In genomic region chr14:32683982-32684734, GRCm38 (mm10) we compare ENCODE assay signal across 8 mouse cellular contexts. TPM values are rescaled to one million over a fixed set of nuclear protein-coding genes. Genes with fewer than 3 reads are reported as not detected.
DNase-seq lines count a peak whose midpoint lies in the region; TF ChIP-seq lines count a peak whose summit lies in the region.

No protein-coding gene starts in this region.

- TF ChIP-seq CTCF in spleen, adult 2 months (IDR thresholded peaks at IDR 0.05; ENCODE audit: extremely low read depth, insufficient read depth, insufficient read length, insufficient replicate concordance): no peak

- DNase-seq in gastrocnemius, postnatal 10 days: peak; percentile 44
- DNase-seq in gastrocnemius, adult 8-10 months (ENCODE audit: low spot score in 2 of 2): no peak
- DNase-seq in spleen, adult 2 months (ENCODE audit: low read depth in 1 of 2, low spot score in 2 of 2): peak; percentile 8 to 44
- no peak for DNase-seq in spleen, adult 12 weeks (ENCODE audit: low spot score)
- DNase-seq in kidney, postnatal 25 days: peak; percentile 53 to 61
- DNase-seq in adrenal gland, postnatal 14 days: no peak
- DNase-seq in adrenal gland, postnatal 25 days: no peak
- DNase-seq in embryo, embryonic 10.5 days (ENCODE audit: low spot score): no peak

- H3K4me3 ChIP-seq in spleen, adult 2 months (ENCODE audit: extremely low read depth, insufficient read depth, insufficient read length): no peak overlapping the region

- WGBS in spleen, adult 2 months: 76% methylated on average over 19 of the region's 19 CpGs

- H3K27me3 ChIP-seq in spleen, adult 2 months (ENCODE audit: control insufficient read depth, insufficient read depth, low read length): no peaks in the 10 kb centered on the region

- H3K4me1 ChIP-seq in spleen, adult 2 months (ENCODE audit: control insufficient read depth, insufficient read depth, insufficient read length): no peaks in the 10 kb centered on the region

- TF ChIP-seq POLR2A in spleen, adult 2 months (IDR thresholded peaks at IDR 0.05; ENCODE audit: low read depth, low read length): no peak

- no peaks in the 10 kb centered on the region for H3K36me3 ChIP-seq in spleen, adult 2 months (ENCODE audit: control insufficient read depth, insufficient read depth, low read length)

- peak overlapping the region; percentile 75; the same call in 1 of the 2 replicates for H3K27ac ChIP-seq in spleen, adult 2 months (ENCODE audit: insufficient read depth, low read length)

RNA-seq across cellular contexts. Expression of gene 3425401B19Rik, which starts 0.9 kb away (rescaled TPM):
- 100 to 1,000 TPM; 229 to 232 TPM for total RNA-seq in gastrocnemius, postnatal 10 days (2021)
- 100 to 1,000 TPM; 314 to 378 (median 368) TPM for total RNA-seq in gastrocnemius, adult 8-10 months (2022)
- polyA plus RNA-seq in spleen, adult 2 months (2012; rRNA removed): 0.13 and 0.15 TPM in 2 replicates
- total RNA-seq in adrenal gland, postnatal 14 days (2021): 0.11 and 0.49 TPM in 2 replicates
- 0.36 TPM in 1 of 2 replicates, not detected in the other for total RNA-seq in adrenal gland, postnatal 25 days (2021)

Comparison
In these comparisons a context has a peak if more than half of its experiments do, and no peak if none do; other contexts are left out.
1. DNase-seq: peak in gastrocnemius, postnatal 10 days (single experiment), spleen, adult 2 months (2 of 2) and kidney, postnatal 25 days (2 of 2); none in gastrocnemius, adult 8-10 months (0 of 2), spleen, adult 12 weeks (single experiment), adrenal gland, postnatal 14 days (single experiment), adrenal gland, postnatal 25 days (single experiment) and embryo, embryonic 10.5 days (single experiment).
2. RNA of gene 3425401B19Rik, which starts 0.9 kb away (total RNA-seq): 314 to 378 TPM in gastrocnemius, adult 8-10 months and 229 to 232 TPM in gastrocnemius, postnatal 10 days; 0.36 TPM in adrenal gland, postnatal 25 days and 0.11 to 0.49 TPM in adrenal gland, postnatal 14 days; every median in the first group is over 100 times any median in the second.